Mouse (Mus musculus): ENCODE results near the gene Padi1. TPM values are rescaled to one million over a fixed set of nuclear protein-coding genes. Genes with fewer than 3 reads are reported as not detected.

Gene Padi1
- polyA plus RNA-seq, 1 experiment from 2014 or later, result 0.07 TPM

GRCm38 (mm10) chr4:140857041-140857440, 11.5 kb upstream of the Padi1 start:
- Histone ChIP-seq H3K27ac (ENCODE audit: low read depth, low read length) (no peak overlapping the region), H3K4me1 (ENCODE audit: control insufficient read depth, insufficient read depth, low read length) (no peaks in the 10 kb centered on the region), H3K4me3 (ENCODE audit: low read depth, low read length) (no peak overlapping the region), H3K9ac (ENCODE audit: low read length) (no peak overlapping the region), H3K36me3 (ENCODE audit: control insufficient read depth, insufficient read depth, low read length) (no peaks in the 10 kb centered on the region), H3K4me2 (no peak overlapping the region), H3K27me3 (ENCODE audit: control insufficient read depth, insufficient read depth, low read length) (no peaks in the 10 kb centered on the region), H3K9me3 (ENCODE audit: control insufficient read depth, low read length) (no peaks in the 10 kb centered on the region)
- DNase-seq (ENCODE audit: low spot score, missing footprints) (no peak), ATAC-seq (ENCODE audit: low FRiP score) (no peak)
- 92% methylated on average over 5 of the region's 5 CpGs for WGBS

- WGBS, result 91% methylated on average over 10 of the region's 10 CpGs
- ATAC-seq (ENCODE audit: low FRiP score), result no peak
- H3K9ac ChIP-seq (ENCODE audit: low read length), result no peak overlapping the region
Observed at GRCm38 (mm10) chr4:140855151-140855550, 9.6 kb upstream of the Padi1 start.

GRCm38 (mm10) chr4:140854455-140854864, 8.9 kb upstream of the Padi1 start:
- Histone ChIP-seq H3K27me3 (ENCODE audit: control insufficient read depth, insufficient read depth, low read length) (no peaks in the 10 kb centered on the region), H3K4me2 (no peak overlapping the region), H3K9ac (ENCODE audit: low read length) (no peak overlapping the region), H3K4me1 (ENCODE audit: control insufficient read depth, insufficient read depth, low read length) (no peaks in the 10 kb centered on the region), H3K9me3 (ENCODE audit: control insufficient read depth, low read length) (no peaks in the 10 kb centered on the region), H3K36me3 (ENCODE audit: control insufficient read depth, insufficient read depth, low read length) (no peaks in the 10 kb centered on the region), H3K4me3 (ENCODE audit: low read depth, low read length) (no peak overlapping the region), H3K27ac (ENCODE audit: low read depth, low read length) (no peak overlapping the region)
- WGBS, result 82% methylated on average over 10 of the region's 10 CpGs
- ATAC-seq (ENCODE audit: low FRiP score), result no peak
- peak; percentile 39 for DNase-seq (ENCODE audit: low spot score, missing footprints)

More at GRCm38 (mm10) chr4:140855151-140855550, 9.6 kb upstream of the Padi1 start:
- H3K36me3 ChIP-seq (ENCODE audit: control insufficient read depth, insufficient read depth, low read length), result no peaks in the 10 kb centered on the region
- H3K4me2 ChIP-seq, result no peak overlapping the region
- H3K27me3 ChIP-seq (ENCODE audit: control insufficient read depth, insufficient read depth, low read length), result no peaks in the 10 kb centered on the region
- H3K27ac ChIP-seq (ENCODE audit: low read depth, low read length), result no peak overlapping the region
- no peaks in the 10 kb centered on the region for H3K9me3 ChIP-seq (ENCODE audit: control insufficient read depth, low read length)
- H3K4me3 ChIP-seq (ENCODE audit: low read depth, low read length), result no peak overlapping the region
- peak; percentile 54 for DNase-seq (ENCODE audit: low spot score, missing footprints)
- H3K4me1 ChIP-seq (ENCODE audit: control insufficient read depth, insufficient read depth, low read length), result no peaks in the 10 kb centered on the region

- ATAC-seq (ENCODE audit: low FRiP score), result no peak
- whole genome bisulfite sequencing, result 56% methylated on average over 8 of the region's 8 CpGs
- no peak overlapping the region for H3K9ac ChIP-seq (ENCODE audit: low read length)
Observed at GRCm38 (mm10) chr4:140853626-140854025, 8.0 kb upstream of the Padi1 start.

GRCm38 (mm10) chr4:140849310-140849709, 3.7 kb upstream of the Padi1 start:
- no peaks in the 10 kb centered on the region for H3K36me3 ChIP-seq (ENCODE audit: control insufficient read depth, insufficient read depth, low read length)
- no peak for DNase-seq (ENCODE audit: low spot score, missing footprints)
- no peak overlapping the region for H3K4me2 ChIP-seq
- H3K9ac ChIP-seq (ENCODE audit: low read length), result no peak overlapping the region
- H3K4me3 ChIP-seq (ENCODE audit: low read depth, low read length), result no peak overlapping the region
- H3K27ac ChIP-seq (ENCODE audit: low read depth, low read length), result no peak overlapping the region
- no peaks in the 10 kb centered on the region for H3K27me3 ChIP-seq (ENCODE audit: control insufficient read depth, insufficient read depth, low read length)
- no peaks in the 10 kb centered on the region for H3K4me1 ChIP-seq (ENCODE audit: control insufficient read depth, insufficient read depth, low read length)
- no peak for ATAC-seq (ENCODE audit: low FRiP score)
- WGBS, result 78% methylated on average over 11 of the region's 11 CpGs
- no peaks in the 10 kb centered on the region for H3K9me3 ChIP-seq (ENCODE audit: control insufficient read depth, low read length)

More at GRCm38 (mm10) chr4:140853626-140854025, 8.0 kb upstream of the Padi1 start:
- no peaks in the 10 kb centered on the region for H3K36me3 ChIP-seq (ENCODE audit: control insufficient read depth, insufficient read depth, low read length)
- DNase-seq (ENCODE audit: low spot score, missing footprints), result peak; percentile 83
- H3K4me2 ChIP-seq, result no peak overlapping the region
- H3K9me3 ChIP-seq (ENCODE audit: control insufficient read depth, low read length), result no peaks in the 10 kb centered on the region
- no peak overlapping the region for H3K4me3 ChIP-seq (ENCODE audit: low read depth, low read length)
- no peak overlapping the region for H3K27ac ChIP-seq (ENCODE audit: low read depth, low read length)
- no peaks in the 10 kb centered on the region for H3K4me1 ChIP-seq (ENCODE audit: control insufficient read depth, insufficient read depth, low read length)
- H3K27me3 ChIP-seq (ENCODE audit: control insufficient read depth, insufficient read depth, low read length), result no peaks in the 10 kb centered on the region

- Histone ChIP-seq H3K4me3 (ENCODE audit: low read depth, low read length) (no peak overlapping the region), H3K9me3 (ENCODE audit: control insufficient read depth, low read length) (no peaks in the 10 kb centered on the region), H3K36me3 (ENCODE audit: control insufficient read depth, insufficient read depth, low read length) (no peaks in the 10 kb centered on the region), H3K4me1 (ENCODE audit: control insufficient read depth, insufficient read depth, low read length) (no peaks in the 10 kb centered on the region), H3K9ac (ENCODE audit: low read length) (no peak overlapping the region), H3K4me2 (no peak overlapping the region), H3K27ac (ENCODE audit: low read depth, low read length) (no peak overlapping the region), H3K27me3 (ENCODE audit: control insufficient read depth, insufficient read depth, low read length) (no peaks in the 10 kb centered on the region)
- no peak for DNase-seq (ENCODE audit: low spot score, missing footprints)
- WGBS, result 65% methylated on average over 4 of the region's 4 CpGs
- ATAC-seq (ENCODE audit: low FRiP score), result no peak
Observed at GRCm38 (mm10) chr4:140844991-140845390, 587 bp downstream of the Padi1 start.

- H3K4me1 ChIP-seq (ENCODE audit: control insufficient read depth, insufficient read depth, low read length), result no peaks in the 10 kb centered on the region
- no peak overlapping the region for H3K27ac ChIP-seq (ENCODE audit: low read depth, low read length)
- DNase-seq (ENCODE audit: low spot score, missing footprints) (no peak), ATAC-seq (ENCODE audit: low FRiP score) (no peak)
- H3K9ac ChIP-seq (ENCODE audit: low read length), result no peak overlapping the region
- no peaks in the 10 kb centered on the region for H3K9me3 ChIP-seq (ENCODE audit: control insufficient read depth, low read length)
- no peak overlapping the region for H3K4me3 ChIP-seq (ENCODE audit: low read depth, low read length)
- H3K36me3 ChIP-seq (ENCODE audit: control insufficient read depth, insufficient read depth, low read length), result no peaks in the 10 kb centered on the region
- no peak overlapping the region for H3K4me2 ChIP-seq
- 81% methylated on average over 15 of the region's 15 CpGs for WGBS
- H3K27me3 ChIP-seq (ENCODE audit: control insufficient read depth, insufficient read depth, low read length), result no peaks in the 10 kb centered on the region
Observed at GRCm38 (mm10) chr4:140843670-140844280, 1.8 kb downstream of the Padi1 start.

GRCm38 (mm10) chr4:140842909-140843308, 2.7 kb downstream of the Padi1 start:
- WGBS, result 82% methylated on average over 1 of the region's 1 CpGs

GRCm38 (mm10) chr4:140837879-140838278, 7.7 kb downstream of the Padi1 start:
- Histone ChIP-seq H3K9me3 (ENCODE audit: control insufficient read depth, low read length) (no peaks in the 10 kb centered on the region), H3K36me3 (ENCODE audit: control insufficient read depth, insufficient read depth, low read length) (no peaks in the 10 kb centered on the region), H3K4me1 (ENCODE audit: control insufficient read depth, insufficient read depth, low read length) (peaks cover 13% of the 10 kb centered on the region), H3K27ac (ENCODE audit: low read depth, low read length) (no peak overlapping the region), H3K4me2 (no peak overlapping the region), H3K9ac (ENCODE audit: low read length) (no peak overlapping the region), H3K27me3 (ENCODE audit: control insufficient read depth, insufficient read depth, low read length) (no peaks in the 10 kb centered on the region), H3K4me3 (ENCODE audit: low read depth, low read length) (no peak overlapping the region)
- 23% methylated on average over 8 of the region's 8 CpGs for WGBS
- DNase-seq (ENCODE audit: low spot score, missing footprints), result peak; percentile 90
- no peak for ATAC-seq (ENCODE audit: low FRiP score)

More at GRCm38 (mm10) chr4:140842909-140843308, 2.7 kb downstream of the Padi1 start:
- H3K4me3 ChIP-seq (ENCODE audit: low read depth, low read length), result no peak overlapping the region
- H3K27me3 ChIP-seq (ENCODE audit: control insufficient read depth, insufficient read depth, low read length), result no peaks in the 10 kb centered on the region
- H3K4me1 ChIP-seq (ENCODE audit: control insufficient read depth, insufficient read depth, low read length), result no peaks in the 10 kb centered on the region
- ATAC-seq (ENCODE audit: low FRiP score) (no peak), DNase-seq (ENCODE audit: low spot score, missing footprints) (no peak)
- H3K9me3 ChIP-seq (ENCODE audit: control insufficient read depth, low read length), result no peaks in the 10 kb centered on the region
- no peaks in the 10 kb centered on the region for H3K36me3 ChIP-seq (ENCODE audit: control insufficient read depth, insufficient read depth, low read length)
- H3K4me2 ChIP-seq, result no peak overlapping the region
- H3K9ac ChIP-seq (ENCODE audit: low read length), result no peak overlapping the region
- no peak overlapping the region for H3K27ac ChIP-seq (ENCODE audit: low read depth, low read length)

Measured in midbrain, embryonic 11.5 days (tissue).